Mouse (Mus musculus) bone marrow macrophage, adult 2 months (primary cell): ENCODE measurements around the gene Olfr263. TPM values are rescaled to one million over a fixed set of nuclear protein-coding genes. Genes with fewer than 3 reads are reported as not detected.
A peak's percentile ranks its signal among the peaks of the same experiment; 100 is the strongest.

Experiments
- H3K27ac ChIP-seq: 2 replicates; pipeline ENCODE4 v1.5.1; 2012; ENCODE audit warnings: low read depth, low read length; ENCODE audit not compliant: insufficient read depth
- H3K4me1 ChIP-seq: 2 replicates; pipeline ENCODE4 v1.6.1; 2012; ENCODE audit warnings: low read length; ENCODE audit not compliant: control insufficient read depth, insufficient read depth
- H3K4me3 ChIP-seq: 2 replicates; pipeline ENCODE4 v1.5.1; 2012; ENCODE audit warnings: mild to moderate bottlenecking, low read length, moderate library complexity; ENCODE audit not compliant: insufficient read depth
- CTCF ChIP-seq: IDR thresholded peaks from 2 replicates; pipeline ENCODE4 v1.5.1; 2012; ENCODE audit warnings: low read depth, mild to moderate bottlenecking, low read length, moderate library complexity
- POLR2A ChIP-seq: IDR thresholded peaks from 2 replicates; pipeline ENCODE4 v1.6.1; 2012; ENCODE audit warnings: mild to moderate bottlenecking, low read depth, low read length, borderline replicate concordance
- polyA plus RNA-seq: library from polyadenylated mRNA; stranded (reverse); fragments of >200 nt; gene quantifications from 2 replicates; pipeline ENCODE4 v1.2.4, GENCODE M21; 2012; ENCODE audit not compliant: missing spikeins, insufficient read depth, insufficient read length

Olfr263 gene
- polyA plus RNA-seq, 1 experiment: not detected

DNA sequence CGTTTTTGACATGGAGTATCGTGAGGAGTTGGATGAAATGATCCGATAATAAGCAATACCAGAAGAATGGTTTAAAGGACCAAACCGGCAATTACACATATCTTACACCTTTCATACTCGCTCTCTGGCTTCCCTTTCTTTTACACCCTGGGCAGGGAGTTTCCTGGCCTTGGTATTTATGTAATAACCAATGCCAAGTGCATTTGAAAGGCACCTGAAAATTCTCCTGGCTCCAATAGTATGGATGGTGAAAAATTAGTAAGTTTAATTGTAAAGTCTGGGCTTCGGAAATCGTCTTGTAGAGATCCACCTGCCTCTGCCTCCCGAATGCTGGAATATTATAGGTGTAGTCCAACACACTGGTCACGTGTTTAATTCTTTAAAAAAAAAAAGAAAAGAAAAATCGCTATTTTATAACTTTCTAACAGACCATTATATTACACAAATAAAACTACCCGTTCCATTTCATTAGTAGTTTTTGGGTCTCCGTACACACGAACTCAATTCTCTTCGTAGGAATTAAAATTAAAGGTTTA, 39.8 kb downstream of the Olfr263 start:
- Histone ChIP-seq H3K27ac (no peak overlapping the region), H3K4me3 (peak overlapping the region; percentile 60), H3K4me1 (peaks cover 2% of the 10 kb centered on the region; the same call in 1 of the 2 replicates)
- TF ChIP-seq CTCF (no peak), POLR2A (no peak)

DNA sequence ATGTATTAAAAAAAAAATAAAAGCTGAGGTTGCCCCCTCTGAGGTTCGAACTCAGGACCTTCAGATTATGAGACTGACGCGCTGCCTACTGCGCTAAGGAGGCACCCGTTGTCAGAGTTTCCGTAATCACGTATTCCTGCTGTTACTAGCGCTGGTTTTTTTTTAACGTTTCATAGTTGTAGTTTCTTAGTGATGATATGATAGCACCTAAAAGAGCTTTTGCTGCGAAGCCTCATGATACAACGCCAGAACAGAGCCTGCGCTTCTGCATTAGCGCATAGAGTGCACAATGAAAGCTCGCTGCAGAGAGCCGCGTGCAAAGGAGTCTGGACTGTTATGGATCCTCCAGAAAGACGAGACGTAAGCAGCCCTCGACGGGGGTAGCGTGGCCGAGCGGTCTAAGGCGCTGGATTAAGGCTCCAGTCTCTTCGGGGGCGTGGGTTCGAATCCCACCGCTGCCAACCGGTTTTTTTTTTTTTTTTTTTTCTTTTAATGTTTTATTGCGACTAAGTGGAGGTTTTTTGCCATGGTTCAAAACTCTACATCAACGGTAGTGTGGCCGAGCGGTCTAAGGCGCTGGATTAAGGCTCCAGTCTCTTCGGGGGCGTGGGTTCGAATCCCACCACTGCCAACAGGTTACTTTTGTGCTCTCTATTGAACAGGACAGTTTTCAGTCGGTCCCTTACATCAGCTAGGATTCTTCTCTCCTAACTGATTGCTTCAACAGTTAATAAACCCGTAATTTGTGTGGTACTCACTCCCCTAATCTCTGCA, 40.4 kb downstream of the Olfr263 start:
- peak overlapping the region; percentile 73 for H3K4me3 ChIP-seq
- H3K4me1 ChIP-seq: peaks cover 6% of the 10 kb centered on the region
- no peak for TF ChIP-seq POLR2A
- TF ChIP-seq CTCF: no peak
- H3K27ac ChIP-seq: peak overlapping the region; percentile 29; the same call in 1 of the 2 replicates

DNA sequence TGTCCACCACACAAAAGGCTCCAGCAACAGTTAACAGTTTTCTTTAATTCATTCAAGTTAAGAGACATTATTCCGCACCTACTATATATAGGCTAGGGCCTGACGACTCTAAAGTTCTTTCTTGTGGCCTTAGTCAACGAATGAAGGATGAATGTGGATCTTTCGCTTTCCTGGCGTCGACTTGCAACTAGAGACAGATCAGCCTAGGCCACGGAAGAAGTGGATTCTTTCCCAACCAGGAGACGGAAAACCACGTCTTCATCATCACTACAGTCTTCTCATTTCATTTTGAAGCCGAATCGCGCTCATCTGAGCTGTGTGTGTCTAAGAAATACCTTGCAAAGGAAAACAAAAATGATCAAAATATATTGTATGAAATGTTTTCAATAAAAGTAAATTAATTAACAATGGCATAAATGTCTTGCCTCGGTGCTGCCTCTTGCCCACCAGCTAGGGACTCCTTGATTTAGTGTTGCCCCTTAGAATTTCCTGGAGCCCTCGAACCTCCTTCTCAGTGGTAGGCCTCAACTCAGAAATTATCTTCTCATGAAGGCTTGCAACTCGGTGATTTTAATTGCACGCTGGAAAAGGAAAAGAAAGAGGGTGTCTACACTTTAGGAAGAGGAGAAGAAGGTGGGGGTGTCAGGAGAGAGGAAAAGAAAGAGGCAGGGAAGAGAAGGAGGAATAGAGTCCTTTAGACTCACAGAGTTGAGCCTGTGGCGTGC, 41.2 kb downstream of the Olfr263 start:
- Histone ChIP-seq H3K4me3 (no peak overlapping the region), H3K4me1 (peaks cover 6% of the 10 kb centered on the region), H3K27ac (no peak overlapping the region)
- TF ChIP-seq POLR2A: no peak

DNA sequence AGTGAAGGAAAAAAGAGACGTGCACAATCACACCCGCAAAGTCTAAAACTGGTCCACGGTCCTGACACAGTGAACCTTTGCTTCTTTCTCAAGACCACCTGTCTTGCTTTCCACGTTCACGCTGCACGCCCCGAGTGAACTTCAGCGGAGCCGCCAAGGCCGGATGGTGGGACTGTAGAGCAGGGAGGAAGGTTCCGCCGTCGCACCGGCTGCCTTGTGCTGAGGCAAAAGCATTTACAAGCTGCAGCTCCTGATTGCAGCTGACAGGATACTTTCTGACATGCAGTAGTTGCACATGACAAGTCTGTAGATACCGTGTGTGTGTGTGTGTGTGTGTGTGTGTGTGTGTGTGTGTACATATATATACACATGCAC, 41.7 kb downstream of the Olfr263 start:
- Histone ChIP-seq H3K27ac (no peak overlapping the region), H3K4me1 (peaks cover 6% of the 10 kb centered on the region), H3K4me3 (no peak overlapping the region)
- TF ChIP-seq POLR2A: no peak
- no peak for TF ChIP-seq CTCF

DNA sequence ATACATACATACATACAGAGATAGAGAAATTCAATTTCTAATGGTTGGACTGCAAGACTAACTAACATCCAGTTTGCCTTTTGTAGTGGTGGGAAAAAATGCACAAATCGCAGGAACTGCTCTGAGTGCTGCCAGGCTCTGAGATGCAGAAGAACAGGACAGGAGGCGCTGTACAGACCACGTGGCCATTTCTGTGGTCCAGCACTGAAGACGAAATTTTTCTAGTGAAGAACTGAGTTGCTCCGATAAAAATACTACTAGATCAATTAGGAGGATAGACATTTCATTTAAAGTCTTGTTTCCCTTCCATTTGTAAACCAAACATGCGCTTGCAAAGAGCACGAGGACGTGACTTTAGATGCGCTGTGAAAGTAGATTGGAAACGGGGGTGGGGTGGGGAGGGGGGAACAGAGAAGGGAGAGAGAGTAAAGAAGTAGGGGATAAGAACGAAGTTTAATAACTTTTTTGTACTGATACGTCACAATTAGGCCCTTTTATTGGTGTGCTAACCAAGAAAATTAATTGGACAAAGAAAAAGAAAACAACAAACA, 42.2 kb downstream of the Olfr263 start:
- peak overlapping the region; percentile 62 for H3K4me3 ChIP-seq
- TF ChIP-seq POLR2A: no peak
- no peak for TF ChIP-seq CTCF
- no peak overlapping the region for H3K27ac ChIP-seq
- peaks cover 6% of the 10 kb centered on the region for H3K4me1 ChIP-seq

DNA sequence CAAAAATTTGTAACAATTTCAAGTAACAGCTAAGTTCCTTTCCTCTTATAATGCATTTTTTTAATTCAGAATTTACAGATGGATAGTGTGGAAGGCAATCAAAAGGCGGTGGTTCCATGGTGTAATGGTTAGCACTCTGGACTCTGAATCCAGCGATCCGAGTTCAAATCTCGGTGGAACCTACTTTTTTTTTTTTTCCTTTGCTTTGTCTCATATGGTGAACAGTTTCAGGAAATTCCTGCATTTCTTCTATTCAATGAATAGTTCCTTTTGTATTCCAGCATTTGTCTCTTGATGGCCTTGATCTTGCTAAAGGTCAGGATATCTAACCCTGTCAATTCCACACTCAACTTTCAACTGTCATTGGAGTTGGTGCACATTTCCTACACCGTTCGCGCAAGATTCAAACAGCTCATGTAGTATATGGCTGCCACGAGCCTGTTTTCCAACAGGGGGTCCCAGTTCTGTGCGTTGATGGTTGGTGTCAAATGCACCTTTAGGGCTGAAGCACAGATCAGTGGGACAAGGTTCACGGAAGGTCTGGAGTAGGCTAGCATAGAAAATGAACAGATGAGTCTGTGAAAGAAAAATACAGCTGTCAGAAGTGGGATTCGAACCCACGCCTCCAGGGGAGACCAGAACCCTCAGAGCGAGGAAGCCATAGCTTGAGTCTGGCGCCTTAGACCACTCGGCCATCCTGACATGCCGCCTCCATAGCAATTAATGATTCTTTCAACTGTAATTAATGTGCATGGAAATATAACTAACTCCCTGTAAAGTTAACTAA, 43.0 kb downstream of the Olfr263 start:
- H3K4me1 ChIP-seq: peaks cover 6% of the 10 kb centered on the region
- peak overlapping the region; percentile 82 for H3K4me3 ChIP-seq
- no peak for TF ChIP-seq CTCF
- no peak for TF ChIP-seq POLR2A
- H3K27ac ChIP-seq: no peak overlapping the region

DNA sequence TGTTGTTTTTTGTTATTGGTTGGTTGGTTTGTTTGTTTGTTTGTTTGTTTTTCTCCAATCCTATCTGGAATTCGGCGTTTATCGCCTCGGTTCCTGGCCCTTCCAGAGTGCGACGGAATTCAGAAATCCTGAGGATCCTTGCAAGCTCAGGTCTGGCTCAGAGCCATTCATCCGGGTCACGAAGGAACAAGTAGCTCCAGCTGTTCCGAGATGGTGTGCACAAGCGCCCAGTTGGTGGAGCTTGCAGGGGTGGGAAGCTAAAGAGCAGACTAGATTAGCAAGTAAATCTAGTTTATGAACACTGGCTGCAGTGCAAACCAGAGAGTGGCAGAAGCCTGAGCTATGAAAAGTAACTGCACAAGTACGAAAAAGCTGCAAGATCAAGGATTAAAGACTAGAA, 43.6 kb downstream of the Olfr263 start:
- Histone ChIP-seq H3K4me1 (peaks cover 6% of the 10 kb centered on the region), H3K4me3 (peak overlapping the region; percentile 82), H3K27ac (peak overlapping the region; percentile 33)
- TF ChIP-seq CTCF (no peak), POLR2A (no peak)

DNA sequence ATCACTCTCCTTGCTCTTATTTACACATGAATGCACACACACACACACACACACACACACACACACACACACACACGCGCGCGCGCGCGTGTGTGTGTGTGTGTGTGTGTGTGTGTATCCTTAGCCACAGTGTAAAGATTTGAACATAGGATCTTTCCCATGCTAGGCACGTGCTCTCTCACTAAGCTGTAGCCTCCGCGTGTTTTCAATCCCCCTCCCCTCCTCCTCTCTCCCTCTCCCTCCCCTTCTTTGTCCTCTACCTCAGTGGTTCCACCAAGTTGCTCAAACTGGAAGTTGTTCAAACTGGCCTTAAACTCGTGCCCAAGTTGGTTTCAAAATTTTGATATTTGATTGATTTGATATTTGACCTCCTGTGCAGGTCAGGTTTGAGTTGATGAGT, 47.3 kb downstream of the Olfr263 start:
- Histone ChIP-seq H3K4me3 (no peak overlapping the region), H3K27ac (no peak overlapping the region), H3K4me1 (peaks cover 10% of the 10 kb centered on the region)
- no peak for TF ChIP-seq POLR2A
- no peak for TF ChIP-seq CTCF

DNA sequence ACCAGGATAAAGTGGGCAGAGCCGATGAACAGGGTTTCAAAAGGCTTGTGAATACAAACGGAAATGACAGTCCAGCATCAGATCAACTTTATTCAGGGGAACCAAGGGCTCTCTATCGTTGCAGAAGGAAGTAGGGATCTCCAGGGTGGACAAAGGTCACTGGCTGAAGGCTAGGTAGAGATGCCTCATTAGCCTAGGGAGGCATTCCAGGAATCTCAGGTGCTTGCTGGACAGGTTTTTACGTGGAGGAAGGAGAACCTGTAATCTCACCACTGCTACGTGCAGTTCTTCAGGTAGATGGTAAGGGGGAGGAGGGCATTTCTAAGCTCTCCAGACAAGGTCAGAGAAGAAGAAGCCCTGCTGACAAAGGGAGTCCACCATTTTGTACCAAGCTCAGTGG, 48.2 kb downstream of the Olfr263 start:
- TF ChIP-seq CTCF (no peak), POLR2A (no peak)
- peaks cover 13% of the 10 kb centered on the region for H3K4me1 ChIP-seq
- H3K27ac ChIP-seq: no peak overlapping the region

DNA sequence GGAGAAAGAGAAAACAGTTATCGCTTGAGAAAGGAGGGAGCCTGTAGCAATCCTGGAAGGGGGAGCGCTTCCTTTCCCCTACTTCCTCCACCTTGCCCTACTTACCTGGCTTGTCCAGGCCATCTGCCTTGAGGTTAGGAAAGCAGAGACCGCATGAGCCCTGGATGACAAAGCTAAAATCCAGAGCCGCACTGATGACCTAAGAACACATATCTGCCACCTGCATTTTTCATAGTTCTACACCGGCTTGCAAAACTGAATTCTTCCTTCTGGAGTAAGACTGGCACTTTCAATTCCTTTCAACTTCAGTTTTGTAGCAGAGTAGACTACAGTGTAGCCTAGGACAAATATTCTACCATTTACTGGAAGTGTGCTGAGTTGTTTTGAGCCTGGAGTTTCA, 48.9 kb downstream of the Olfr263 start:
- no peak overlapping the region for H3K4me3 ChIP-seq
- no peak overlapping the region for H3K27ac ChIP-seq
- TF ChIP-seq POLR2A: no peak
- TF ChIP-seq CTCF: no peak
- H3K4me1 ChIP-seq: peaks cover 13% of the 10 kb centered on the region

More for the DNA sequence above, 48.2 kb downstream of the Olfr263 start:
- H3K4me3 ChIP-seq: no peak overlapping the region
